Comparison of ENCODE assay signal across 7 mouse cellular contexts in the genomic region with DNA sequence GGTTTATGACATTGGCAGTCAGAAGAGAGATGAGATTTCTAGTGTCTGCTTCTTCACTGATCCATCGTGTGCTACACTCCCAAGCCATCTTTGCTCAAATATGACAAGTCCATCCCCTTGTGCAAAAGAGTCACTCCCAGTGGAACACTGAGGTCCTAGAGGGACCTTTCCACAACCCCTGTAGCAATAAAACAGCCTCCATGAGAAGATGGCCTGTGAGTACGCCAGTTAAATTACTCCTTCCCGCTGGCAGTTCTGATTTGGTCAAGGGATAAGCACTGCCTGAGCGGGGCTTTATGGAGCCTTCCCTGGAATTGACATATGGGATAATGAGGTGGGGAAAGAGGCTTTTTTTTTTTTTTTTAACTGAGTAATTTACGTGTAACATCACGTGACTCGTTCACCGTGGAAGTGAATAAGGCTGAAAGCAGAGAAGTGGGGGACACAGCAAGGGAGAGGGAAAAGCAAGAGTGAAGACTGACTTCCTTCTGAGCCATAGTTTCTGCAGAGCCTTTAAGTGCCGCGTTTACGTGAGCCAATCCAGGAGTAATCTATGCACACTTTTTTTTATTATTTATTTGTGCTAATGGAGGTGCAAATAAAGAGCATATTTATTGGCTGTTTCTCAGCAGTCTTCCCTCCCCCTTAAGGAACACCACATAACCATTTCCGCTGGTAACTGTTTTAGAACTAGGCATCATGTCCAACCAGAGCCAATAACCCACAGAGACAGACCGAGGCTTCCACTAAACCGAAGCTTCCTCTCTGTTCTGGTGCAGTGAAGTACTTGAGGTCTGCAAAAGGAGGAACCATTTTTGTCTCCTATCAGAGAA. TPM values are rescaled to one million over a fixed set of nuclear protein-coding genes. Genes with fewer than 3 reads are reported as not detected.
DNase-seq lines count a peak whose midpoint lies in the region; ATAC-seq and TF ChIP-seq lines count a peak whose summit lies in the region.

A gene (minus strand): TSS at position 102 of the 833 bp plus-strand sequence.

- no peak for TF ChIP-seq CTCF in MEL (IDR thresholded peaks at IDR 0.05 in 2 of 3, conservative IDR thresholded peaks at IDR 0.05 in 1 of 3; ENCODE audit: control insufficient read depth in 1 of 3, insufficient read depth in 1 of 3, low read depth in 2 of 3, low read length in 3 of 3, poor library complexity in 1 of 3, severe bottlenecking in 1 of 3)
- no peak for TF ChIP-seq CTCF in liver, embryonic 14.5 days (IDR thresholded peaks at IDR 0.05; ENCODE audit: low read depth)

- peak in 1 of 2 experiments; percentile 78; a peak in 2 of 4 replicates for TF ChIP-seq POLR2A in MEL (IDR thresholded peaks at IDR 0.05; ENCODE audit: control insufficient read depth in 1 of 2, insufficient read depth in 1 of 2, low read depth in 1 of 2, low read length in 2 of 2, poor library complexity in 1 of 2)

- ATAC-seq in embryonic facial prominence, embryonic 15.5 days (ENCODE audit: insufficient number of reproducible peaks, low FRiP score, low TSS enrichment, low read depth): no peak
- ATAC-seq in kidney, embryonic 16.5 days (ENCODE audit: low FRiP score, low TSS enrichment): no peak
- ATAC-seq in liver, embryonic 14.5 days (ENCODE audit: insufficient read depth): no peak
- ATAC-seq in neural tube, embryonic 11.5 days (ENCODE audit: insufficient read depth, low FRiP score, low TSS enrichment): no peak

- H3K79me2 ChIP-seq in MEL (ENCODE audit: control insufficient read depth, insufficient read depth, low read length, poor library complexity): peaks cover 28% of the 10 kb centered on the region

- DNase-seq in MEL (ENCODE audit: low read depth, low spot score): peak; percentile 90
- DNase-seq in adrenal gland, postnatal 36 days: peak; percentile 14 to 18
- DNase-seq in heart, embryonic 10.5 days (ENCODE audit: low spot score): no peak
- DNase-seq in liver, embryonic 14.5 days (ENCODE audit: low read depth in 3 of 3, low spot score in 3 of 3): peak in 1 of 3 experiments; percentile 37
- DNase-seq in neural tube, embryonic 11.5 days (ENCODE audit: low spot score): peak; percentile 45

- 9% methylated on average over 14 of the region's 14 CpGs for WGBS in embryonic facial prominence, embryonic 15.5 days
- WGBS in heart, embryonic 10.5 days: 11% methylated on average over 14 of the region's 14 CpGs
- 3% methylated on average over 14 of the region's 14 CpGs for WGBS in kidney, embryonic 16.5 days
- WGBS in liver, embryonic 14.5 days (ENCODE audit: insufficient replicate concordance): under 1% methylated on average over 14 of the region's 14 CpGs
- 5% methylated on average over 14 of the region's 14 CpGs for WGBS in neural tube, embryonic 11.5 days

- peak within 1 kb of the TSS; percentile 81 for H3K27ac ChIP-seq in MEL (ENCODE audit: control insufficient read depth, low read depth, low read length)
- peak within 1 kb of the TSS; percentile 100 for H3K27ac ChIP-seq in embryonic facial prominence, embryonic 15.5 days (replicated peaks)
- H3K27ac ChIP-seq in heart, embryonic 10.5 days: peak within 1 kb of the TSS; percentile 93
- H3K27ac ChIP-seq in kidney, embryonic 16.5 days (ENCODE audit: low read length): peak within 1 kb of the TSS; percentile 100
- H3K27ac ChIP-seq in liver, embryonic 14.5 days: peak within 1 kb of the TSS; percentile 90
- H3K27ac ChIP-seq in neural tube, embryonic 11.5 days (ENCODE audit: low read depth, low read length): peak within 1 kb of the TSS; percentile 92

- no peaks in the 10 kb centered on the region for H3K9me3 ChIP-seq in MEL (replicated peaks; ENCODE audit: insufficient read depth, low read length)
- H3K9me3 ChIP-seq in embryonic facial prominence, embryonic 15.5 days (replicated peaks): no peaks in the 10 kb centered on the region
- no peaks in the 10 kb centered on the region for H3K9me3 ChIP-seq in heart, embryonic 10.5 days
- H3K9me3 ChIP-seq in kidney, embryonic 16.5 days (ENCODE audit: low read length): no peaks in the 10 kb centered on the region
- H3K9me3 ChIP-seq in liver, embryonic 14.5 days (ENCODE audit: control insufficient read depth, low read length): no peaks in the 10 kb centered on the region
- H3K9me3 ChIP-seq in neural tube, embryonic 11.5 days (ENCODE audit: control insufficient read depth, low read length): no peaks in the 10 kb centered on the region

- H3K36me3 ChIP-seq in MEL (ENCODE audit: control insufficient read depth in 1 of 2, insufficient read depth in 2 of 2, low read length in 2 of 2): peaks cover 0 to 2% of the 10 kb centered on the region in 2 experiments; a peak in 1 of 4 replicates
- H3K36me3 ChIP-seq in embryonic facial prominence, embryonic 15.5 days: no peaks in the 10 kb centered on the region
- H3K36me3 ChIP-seq in heart, embryonic 10.5 days: no peaks in the 10 kb centered on the region
- no peaks in the 10 kb centered on the region for H3K36me3 ChIP-seq in kidney, embryonic 16.5 days (ENCODE audit: insufficient read depth, low read length)
- no peaks in the 10 kb centered on the region for H3K36me3 ChIP-seq in liver, embryonic 14.5 days (replicated peaks; ENCODE audit: control insufficient read depth, insufficient read depth, low read depth)
- H3K36me3 ChIP-seq in neural tube, embryonic 11.5 days (ENCODE audit: control insufficient read depth, insufficient read depth, low read length): no peaks in the 10 kb centered on the region

- H3K27me3 ChIP-seq in MEL (ENCODE audit: control insufficient read depth in 1 of 2, insufficient read depth in 2 of 2, low read length in 2 of 2): no peaks in the 10 kb centered on the region
- no peaks in the 10 kb centered on the region for H3K27me3 ChIP-seq in embryonic facial prominence, embryonic 15.5 days
- no peaks in the 10 kb centered on the region for H3K27me3 ChIP-seq in heart, embryonic 10.5 days (ENCODE audit: insufficient read depth, poor library complexity, severe bottlenecking)
- no peaks in the 10 kb centered on the region for H3K27me3 ChIP-seq in kidney, embryonic 16.5 days (ENCODE audit: insufficient read depth, low read length)
- no peaks in the 10 kb centered on the region for H3K27me3 ChIP-seq in liver, embryonic 14.5 days (ENCODE audit: control insufficient read depth, insufficient read depth, low read length)
- no peaks in the 10 kb centered on the region for H3K27me3 ChIP-seq in neural tube, embryonic 11.5 days (ENCODE audit: control insufficient read depth, insufficient read depth, low read length)

- no peak for TF ChIP-seq RAD21 in MEL (IDR thresholded peaks at IDR 0.05; ENCODE audit: low read depth, low read length)

- peak within 1 kb of the TSS; percentile 88 for H3K9ac ChIP-seq in MEL (ENCODE audit: control insufficient read depth, low read depth, low read length, poor library complexity, severe bottlenecking)
- H3K9ac ChIP-seq in embryonic facial prominence, embryonic 15.5 days: peak within 1 kb of the TSS; percentile 85
- H3K9ac ChIP-seq in kidney, embryonic 16.5 days (replicated peaks; ENCODE audit: low read length): peak within 1 kb of the TSS; percentile 85
- H3K9ac ChIP-seq in liver, embryonic 14.5 days (replicated peaks): peak within 1 kb of the TSS; percentile 79
- H3K9ac ChIP-seq in neural tube, embryonic 11.5 days (ENCODE audit: low read length): peak within 1 kb of the TSS; percentile 83

- H3K4me2 ChIP-seq in embryonic facial prominence, embryonic 15.5 days (replicated peaks): peak within 1 kb of the TSS; percentile 82
- peak within 1 kb of the TSS; percentile 92 for H3K4me2 ChIP-seq in kidney, embryonic 16.5 days (replicated peaks; ENCODE audit: low read depth, low read length)
- H3K4me2 ChIP-seq in liver, embryonic 14.5 days (ENCODE audit: low read depth): peak within 1 kb of the TSS; percentile 100
- peak within 1 kb of the TSS; percentile 98 for H3K4me2 ChIP-seq in neural tube, embryonic 11.5 days (ENCODE audit: low read depth)

- TF ChIP-seq EP300 in MEL (IDR thresholded peaks at IDR 0.05; ENCODE audit: low read depth in 1 of 2, low read length in 2 of 2): no peak; a peak in 1 of 4 replicates
- TF ChIP-seq EP300 in liver, embryonic 14.5 days (IDR thresholded peaks at IDR 0.05; ENCODE audit: low read depth): no peak

- H3K4me1 ChIP-seq in MEL (ENCODE audit: control insufficient read depth in 1 of 2, insufficient read depth in 2 of 2, low read length in 2 of 2): peaks cover 0 to 11% of the 10 kb centered on the region in 2 experiments; a peak in 3 of 4 replicates
- H3K4me1 ChIP-seq in embryonic facial prominence, embryonic 15.5 days: peaks cover 38% of the 10 kb centered on the region
- H3K4me1 ChIP-seq in heart, embryonic 10.5 days: peaks cover 20% of the 10 kb centered on the region
- H3K4me1 ChIP-seq in kidney, embryonic 16.5 days (ENCODE audit: insufficient read depth, low read length): peaks cover 31% of the 10 kb centered on the region
- H3K4me1 ChIP-seq in liver, embryonic 14.5 days (replicated peaks; ENCODE audit: control insufficient read depth in 2 of 2, insufficient read depth in 2 of 2, low read length in 1 of 2): peaks cover 9 to 16% of the 10 kb centered on the region in 2 experiments
- H3K4me1 ChIP-seq in neural tube, embryonic 11.5 days (ENCODE audit: control insufficient read depth, insufficient read depth, low read length): peaks cover 5% of the 10 kb centered on the region

- peak within 1 kb of the TSS; percentile 85 to 87 for H3K4me3 ChIP-seq in MEL (ENCODE audit: control insufficient read depth in 1 of 2, insufficient read depth in 1 of 2, low read depth in 2 of 2, low read length in 2 of 2)
- peak within 1 kb of the TSS; percentile 94 for H3K4me3 ChIP-seq in embryonic facial prominence, embryonic 15.5 days (replicated peaks)
- peak within 1 kb of the TSS; percentile 99 for H3K4me3 ChIP-seq in heart, embryonic 10.5 days
- peak within 1 kb of the TSS; percentile 93 for H3K4me3 ChIP-seq in kidney, embryonic 16.5 days (ENCODE audit: low read length)
- H3K4me3 ChIP-seq in liver, embryonic 14.5 days (ENCODE audit: insufficient read depth in 1 of 2, low read depth in 2 of 2, low read length in 2 of 2): peak within 1 kb of the TSS; percentile 79 to 83
- peak within 1 kb of the TSS; percentile 91 for H3K4me3 ChIP-seq in neural tube, embryonic 11.5 days (ENCODE audit: low read depth, low read length)

TF ChIP-seq in MEL, 35 proteins besides CTCF, POLR2A, EP300 and RAD21 (continues in another document):
- peak; percentile 20; the same call in 1 of the 2 replicates for TF ChIP-seq ELF1 (IDR thresholded peaks at IDR 0.05; ENCODE audit: low read depth, low read length)

RNA-seq across cellular contexts. Expression of the gene that starts here (rescaled TPM):
- total RNA-seq in MEL (2012; rRNA removed): 53.2 and 57.7 TPM in 2 replicates
- 10 to 100 TPM in 1 of 2 experiments, not detected in 1; 69.6 TPM for polyA plus RNA-seq in MEL (2012; ENCODE audit: insufficient read depth in 1 of 2, insufficient read length in 2 of 2, low read depth in 1 of 2, low replicate concordance in 2 of 2, missing spikeins in 1 of 2)
- 10 to 100 TPM; 41.4 to 61.4 TPM for total RNA-seq in adrenal gland, postnatal 36 days (2021)
- 150 and 170 TPM in 2 replicates for polyA plus RNA-seq in embryonic facial prominence, embryonic 15.5 days (2015; fragmentation: Nextera tagmentation; extraction: Ambion mirVana)
- 46.1 and 52.1 TPM in 2 replicates for polyA plus RNA-seq in heart, embryonic 10.5 days (2016; fragmentation: Nextera tagmentation; extraction: Ambion mirVana)
- polyA plus RNA-seq in kidney, embryonic 16.5 days (2015; fragmentation: Nextera tagmentation; extraction: Ambion mirVana): 68.7 and 71.0 TPM in 2 replicates
- polyA plus RNA-seq in liver, embryonic 14.5 days (2012; rRNA removed): 11.0 and 15.7 TPM in 2 replicates
- 36.0 and 38.1 TPM in 2 replicates for polyA plus RNA-seq in liver, embryonic 14.5 days (2014; fragmentation: Nextera tagmentation; extraction: Ambion mirVana)
- polyA plus RNA-seq in neural tube, embryonic 11.5 days (2014; fragmentation: Nextera tagmentation; extraction: Ambion mirVana): 47.1 and 50.1 TPM in 2 replicates
